Mouse (Mus musculus) midbrain, embryonic 10.5 days (tissue): Measurements from ENCODE around the gene Ccl9. TPM values are rescaled to one million over a fixed set of nuclear protein-coding genes. Genes with fewer than 3 reads are reported as not detected.

ENCODE experiments used
- DNase-seq: peaks from one replicate; pipeline ENCODE4 v3.0.0-alpha.2; 2017; ENCODE audit warnings: low spot score
- H3K27ac ChIP-seq: fragments of 300-500 bp; sonication (generic); replicated peaks from 2 replicates; pipeline ENCODE4 v1.5.1; 2016; ENCODE audit warnings: mild to moderate bottlenecking
- H3K27me3 ChIP-seq: fragments of 300-500 bp; sonication (generic); 2 replicates; pipeline ENCODE4 v1.6.1; 2016; ENCODE audit warnings: low read depth, mild to moderate bottlenecking; ENCODE audit not compliant: poor library complexity, severe bottlenecking
- H3K36me3 ChIP-seq: fragments of 300-500 bp; sonication (generic); 2 replicates; pipeline ENCODE4 v1.6.1; 2016; ENCODE audit warnings: mild to moderate bottlenecking, moderate library complexity
- H3K4me1 ChIP-seq: fragments of 300-500 bp; sonication (generic); 2 replicates; pipeline ENCODE4 v1.6.1; 2016
- H3K4me3 ChIP-seq: fragments of 300-500 bp; sonication (generic); 2 replicates; pipeline ENCODE4 v1.5.1; 2016; ENCODE audit warnings: mild to moderate bottlenecking, moderate library complexity
- H3K9me3 ChIP-seq: fragments of 300-500 bp; sonication (generic); replicated peaks from 2 replicates; pipeline ENCODE4 v1.6.1; 2016; ENCODE audit warnings: mild to moderate bottlenecking
- WGBS: fragments of 180-500 bp; shearing (Covaris S2); methylation state at CpG from one replicate; pipeline ENCODE4 v1.1.7; 2016; 5-methylcytosine and 5-hydroxymethylcytosine counted together
- polyA plus RNA-seq: library from polyadenylated mRNA; unstranded; fragments of >200 nt; fragmentation: Nextera tagmentation; extraction: Ambion mirVana; gene quantifications from 2 replicates; pipeline ENCODE4 v1.2.1, GENCODE M21; 2016

Ccl9 gene
- polyA plus RNA-seq, 1 experiment from 2014 or later, result 1.2 TPM

- no peaks in the 10 kb centered on the region for H3K27me3 ChIP-seq
Observed at GRCm38 (mm10) chr11:83597796-83598195, 19.4 kb upstream of the Ccl9 start.

GRCm38 (mm10) chr11:83595669-83596455 lies 17.4 kb upstream of the Ccl9 start:
- Histone ChIP-seq H3K36me3 (no peaks in the 10 kb centered on the region), H3K4me1 (no peaks in the 10 kb centered on the region), H3K9me3 (no peaks in the 10 kb centered on the region), H3K27ac (no peak overlapping the region), H3K27me3 (no peaks in the 10 kb centered on the region), H3K4me3 (no peak overlapping the region)
- DNase-seq, result no peak
- 88% methylated on average over 7 of the region's 7 CpGs for WGBS

More at GRCm38 (mm10) chr11:83597796-83598195, 19.4 kb upstream of the Ccl9 start:
- Histone ChIP-seq H3K27ac (no peak overlapping the region), H3K36me3 (no peaks in the 10 kb centered on the region), H3K4me1 (no peaks in the 10 kb centered on the region), H3K4me3 (no peak overlapping the region), H3K9me3 (no peaks in the 10 kb centered on the region)
- WGBS, result 90% methylated on average over 7 of the region's 7 CpGs
- no peak for DNase-seq

- DNase-seq, result no peak
- H3K27ac ChIP-seq, result no peak overlapping the region
- H3K4me1 ChIP-seq, result no peaks in the 10 kb centered on the region
- WGBS, result 93% methylated on average over 5 of the region's 5 CpGs
- H3K4me3 ChIP-seq, result no peak overlapping the region
- H3K27me3 ChIP-seq, result no peaks in the 10 kb centered on the region
- no peaks in the 10 kb centered on the region for H3K36me3 ChIP-seq
- H3K9me3 ChIP-seq, result no peaks in the 10 kb centered on the region
Observed at GRCm38 (mm10) chr11:83593453-83593852, 15.0 kb upstream of the Ccl9 start.

- Histone ChIP-seq H3K4me1 (no peaks in the 10 kb centered on the region), H3K27me3 (no peaks in the 10 kb centered on the region), H3K4me3 (no peak within 1 kb of the TSS), H3K27ac (no peak within 1 kb of the TSS), H3K9me3 (no peaks in the 10 kb centered on the region), H3K36me3 (no peaks in the 10 kb centered on the region)
- no peak for DNase-seq
- WGBS, result 65% methylated on average over 2 of the region's 2 CpGs
Observed at GRCm38 (mm10) chr11:83592853-83593252, 14.4 kb upstream of the Ccl9 start, which contains the start of gene Ccl6. Gene Ccl6, minus strand, starts transcription at chr11:83593087.

- Histone ChIP-seq H3K9me3 (no peaks in the 10 kb centered on the region), H3K4me3 (no peak overlapping the region), H3K27ac (no peak overlapping the region), H3K4me1 (no peaks in the 10 kb centered on the region), H3K27me3 (no peaks in the 10 kb centered on the region), H3K36me3 (no peaks in the 10 kb centered on the region)
- no peak for DNase-seq
- WGBS, result 71% methylated on average over 2 of the region's 2 CpGs
Observed at GRCm38 (mm10) chr11:83584232-83584631, 5.8 kb upstream of the Ccl9 start.

GRCm38 (mm10) chr11:83583450-83583754 lies 5.0 kb upstream of the Ccl9 start:
- no peak overlapping the region for H3K27ac ChIP-seq
- no peaks in the 10 kb centered on the region for H3K36me3 ChIP-seq
- no peaks in the 10 kb centered on the region for H3K9me3 ChIP-seq
- peaks cover under 1% of the 10 kb centered on the region; the same call in 1 of the 2 replicates for H3K4me1 ChIP-seq
- no peaks in the 10 kb centered on the region for H3K27me3 ChIP-seq
- no peak for DNase-seq
- no peak overlapping the region for H3K4me3 ChIP-seq

- H3K4me3 ChIP-seq, result no peak overlapping the region
- H3K4me1 ChIP-seq, result peaks cover 5% of the 10 kb centered on the region; the same call in 1 of the 2 replicates
- no peaks in the 10 kb centered on the region for H3K36me3 ChIP-seq
- no peak overlapping the region for H3K27ac ChIP-seq
- 80% methylated on average over 4 of the region's 4 CpGs for WGBS
- no peak for DNase-seq
- no peaks in the 10 kb centered on the region for H3K9me3 ChIP-seq
- no peaks in the 10 kb centered on the region for H3K27me3 ChIP-seq
Observed at GRCm38 (mm10) chr11:83582626-83583449, 4.4 kb upstream of the Ccl9 start.

- 78% methylated on average over 4 of the region's 4 CpGs for WGBS
- no peak overlapping the region for H3K27ac ChIP-seq
Observed at GRCm38 (mm10) chr11:83581626-83582610, 3.5 kb upstream of the Ccl9 start.

GRCm38 (mm10) chr11:83580699-83581232 lies 2.3 kb upstream of the Ccl9 start:
- no peak overlapping the region for H3K4me3 ChIP-seq
- H3K27me3 ChIP-seq, result no peaks in the 10 kb centered on the region
- WGBS, result 76% methylated on average over 1 of the region's 1 CpGs
- no peaks in the 10 kb centered on the region for H3K36me3 ChIP-seq
- H3K27ac ChIP-seq, result no peak overlapping the region
- no peak for DNase-seq
- peaks cover 5% of the 10 kb centered on the region; the same call in 1 of the 2 replicates for H3K4me1 ChIP-seq
- no peaks in the 10 kb centered on the region for H3K9me3 ChIP-seq

More at GRCm38 (mm10) chr11:83581626-83582610, 3.5 kb upstream of the Ccl9 start:
- no peaks in the 10 kb centered on the region for H3K9me3 ChIP-seq
- no peak overlapping the region for H3K4me3 ChIP-seq
- DNase-seq, result no peak
- H3K36me3 ChIP-seq, result no peaks in the 10 kb centered on the region
- H3K27me3 ChIP-seq, result no peaks in the 10 kb centered on the region
- peaks cover 5% of the 10 kb centered on the region; the same call in 1 of the 2 replicates for H3K4me1 ChIP-seq

- H3K36me3 ChIP-seq, result no peaks in the 10 kb centered on the region
- WGBS, result 81% methylated on average over 3 of the region's 3 CpGs
- no peak for DNase-seq
- peaks cover 5% of the 10 kb centered on the region; the same call in 1 of the 2 replicates for H3K4me1 ChIP-seq
- H3K27me3 ChIP-seq, result no peaks in the 10 kb centered on the region
- H3K4me3 ChIP-seq, result no peak overlapping the region
- no peak overlapping the region for H3K27ac ChIP-seq
- no peaks in the 10 kb centered on the region for H3K9me3 ChIP-seq
Observed at GRCm38 (mm10) chr11:83578999-83579398, 563 bp upstream of the Ccl9 start.

GRCm38 (mm10) chr11:83576927-83577555 lies 1.4 kb downstream of the Ccl9 start:
- no peaks in the 10 kb centered on the region for H3K36me3 ChIP-seq
- DNase-seq, result no peak
- no peak overlapping the region for H3K4me3 ChIP-seq
- no peaks in the 10 kb centered on the region for H3K27me3 ChIP-seq
- WGBS, result 88% methylated on average over 4 of the region's 4 CpGs
- H3K4me1 ChIP-seq, result peaks cover 5% of the 10 kb centered on the region; the same call in 1 of the 2 replicates
- H3K9me3 ChIP-seq, result no peaks in the 10 kb centered on the region
- H3K27ac ChIP-seq, result no peak overlapping the region
